Mouse (Mus musculus) CD8-positive naive resting alpha-beta T cell, adult 2 months (primary cell): Measurements from ENCODE around the gene Phactr1.

ENCODE experiments used
- DNase-seq, 2 experiments: peaks; one replicate each; pipeline ENCODE4 v3.0.0; 2022; ENCODE audit warnings: low read depth in 2 of 2, low spot score in 2 of 2

Phactr1 gene

DNA sequence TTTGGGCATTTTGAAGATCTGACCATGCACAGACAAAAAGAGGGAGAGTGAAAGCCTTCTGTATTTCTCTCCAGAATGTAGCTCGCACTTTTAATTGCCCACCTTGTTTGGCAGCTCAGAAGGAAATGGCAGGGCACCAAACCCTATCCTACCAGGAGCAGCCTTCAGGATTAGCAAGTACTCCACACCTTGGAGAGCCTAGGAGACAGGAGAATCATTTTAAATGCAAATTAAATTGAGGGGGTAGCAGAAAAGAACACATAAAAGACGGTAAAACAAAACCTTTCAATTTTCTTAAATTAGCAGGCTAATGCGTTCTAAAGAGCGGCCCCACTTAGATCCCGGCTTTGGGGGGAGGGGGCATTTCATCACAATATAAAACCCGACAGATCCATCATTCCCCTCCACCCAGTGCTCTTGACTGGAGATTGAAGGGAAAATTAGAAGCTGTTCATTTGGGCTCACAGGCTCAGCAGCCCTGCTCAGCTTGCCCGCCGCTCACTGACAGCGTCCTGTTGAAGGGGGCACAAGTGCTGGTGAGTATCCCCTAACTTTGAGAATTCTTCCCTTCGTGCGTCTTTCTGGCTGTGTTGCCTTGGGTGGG is at the start of gene Phactr1:
Gene Phactr1, plus strand, starts transcription at position 233 of the 604 bp plus-strand sequence.
- no peak for DNase-seq

DNA sequence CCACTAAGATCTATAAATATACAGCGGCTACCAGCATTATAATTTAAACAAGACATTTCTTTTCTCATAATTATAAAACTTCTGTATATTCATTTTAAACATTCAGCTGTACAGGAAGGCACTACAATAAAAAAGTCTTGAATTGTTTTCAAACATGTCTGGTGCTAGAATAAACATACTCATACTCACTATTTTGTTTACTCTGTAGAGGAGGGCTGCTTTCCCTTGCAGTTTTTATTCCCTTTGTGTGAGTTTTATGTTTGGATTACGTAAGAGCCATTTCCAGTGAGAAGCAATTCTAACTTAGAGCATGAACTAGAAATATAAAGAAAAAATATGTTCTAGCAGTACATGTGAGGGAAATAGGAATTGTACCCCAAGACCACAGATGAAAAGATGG is 45.5 kb upstream of the Phactr1 start:
- DNase-seq = no peak

DNA sequence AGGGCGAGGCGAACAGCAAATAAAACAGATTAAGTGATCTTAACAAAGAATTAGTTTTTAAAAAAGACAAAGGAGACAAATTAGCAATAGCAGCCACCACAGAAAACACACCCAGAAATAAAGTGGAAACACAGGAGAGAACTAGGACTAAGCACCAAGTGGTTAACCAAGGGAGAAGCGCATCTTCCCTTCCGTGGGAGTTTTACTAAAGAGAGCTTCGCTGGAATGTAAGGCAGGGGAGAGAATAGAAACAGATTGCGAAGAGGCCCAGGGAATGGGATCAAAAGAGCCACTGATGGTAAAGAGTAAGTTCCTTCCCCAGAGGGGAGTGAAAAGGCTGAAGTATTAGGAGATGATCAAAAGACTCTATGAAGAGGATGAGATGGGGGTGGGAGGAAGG is 30.2 kb upstream of the Phactr1 start:
- DNase-seq = no peak

DNA sequence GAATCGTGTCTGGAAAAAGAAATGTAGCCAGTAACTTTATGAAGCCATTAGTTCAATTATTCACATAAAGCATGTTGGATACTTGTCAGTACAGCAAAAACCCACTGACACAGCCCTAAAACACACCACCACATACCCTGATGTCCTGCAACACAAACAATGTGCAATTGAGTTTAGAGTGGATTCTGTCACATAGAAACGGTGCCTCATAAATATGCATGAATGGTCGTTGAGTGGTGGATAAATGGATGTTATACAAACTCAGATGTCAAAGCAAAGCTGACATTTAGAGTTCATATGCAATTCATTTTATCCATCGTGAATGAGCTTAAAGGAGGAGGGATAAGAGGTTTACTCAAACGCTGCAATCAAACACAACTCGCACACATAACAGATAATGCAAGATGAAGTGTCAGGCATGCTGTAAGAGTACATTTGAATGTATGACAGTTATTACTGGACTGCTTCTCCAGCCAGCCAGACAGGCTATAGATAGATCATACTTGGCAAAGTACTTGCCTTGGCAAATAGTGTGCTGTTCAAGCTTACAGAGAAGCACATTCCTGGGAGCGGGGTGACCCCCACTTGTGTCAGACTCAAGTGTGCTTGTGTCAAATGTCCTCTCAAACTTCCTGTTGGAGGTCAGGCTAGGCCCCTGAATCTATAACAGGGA is 23.6 kb upstream of the Phactr1 start:
- DNase-seq = no peak

DNA sequence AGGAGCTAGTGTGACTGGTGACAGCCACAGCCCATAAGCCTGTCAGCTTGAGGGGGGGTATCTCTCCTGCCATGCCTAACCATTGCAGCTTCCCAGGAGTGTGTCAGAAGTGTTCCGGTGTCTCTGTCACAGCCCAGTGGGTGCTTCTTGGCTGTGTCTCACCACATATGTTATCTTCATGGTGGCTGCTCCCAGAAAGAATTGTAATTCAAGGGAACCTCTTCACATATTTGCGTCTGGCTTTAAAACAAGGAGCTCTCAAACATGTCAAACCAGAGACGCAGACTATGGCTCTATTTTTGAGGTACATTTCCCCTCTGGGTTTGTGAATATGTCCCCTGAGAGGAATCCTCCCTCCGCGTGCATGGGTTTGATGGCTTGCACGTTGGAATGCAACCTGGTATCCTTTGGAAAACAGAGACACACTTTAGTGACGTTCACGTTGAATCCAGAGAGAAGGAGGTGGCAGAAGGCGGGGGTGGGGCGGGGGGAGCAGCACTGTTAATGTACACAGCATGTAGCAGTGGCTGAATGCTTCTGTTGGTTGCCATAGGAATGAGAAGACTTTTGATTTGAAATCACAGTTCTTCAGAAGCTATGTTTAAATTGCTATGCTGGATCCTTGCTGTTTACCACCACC is 8.7 kb upstream of the Phactr1 start:
- DNase-seq = no peak

DNA sequence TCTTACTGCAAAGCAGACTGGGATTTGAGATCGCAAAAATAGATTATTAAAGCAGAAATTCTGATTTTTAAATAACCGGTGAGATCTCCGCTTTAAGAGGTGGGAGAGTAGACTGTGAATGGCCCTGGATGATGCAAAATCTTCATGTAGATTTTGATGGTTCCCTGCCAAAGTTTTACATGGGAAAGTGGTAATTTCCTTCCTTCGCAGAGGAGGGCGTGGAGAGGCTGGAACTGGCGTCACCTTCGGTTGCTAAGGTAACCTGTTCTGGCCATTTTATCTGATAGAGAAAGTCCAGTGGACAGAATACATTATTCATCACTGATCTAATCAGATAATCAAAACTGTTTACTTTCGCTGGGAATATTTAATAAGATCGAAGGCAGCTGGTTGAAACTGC is 876 bp downstream of the Phactr1 start:
- no peak for DNase-seq

DNA sequence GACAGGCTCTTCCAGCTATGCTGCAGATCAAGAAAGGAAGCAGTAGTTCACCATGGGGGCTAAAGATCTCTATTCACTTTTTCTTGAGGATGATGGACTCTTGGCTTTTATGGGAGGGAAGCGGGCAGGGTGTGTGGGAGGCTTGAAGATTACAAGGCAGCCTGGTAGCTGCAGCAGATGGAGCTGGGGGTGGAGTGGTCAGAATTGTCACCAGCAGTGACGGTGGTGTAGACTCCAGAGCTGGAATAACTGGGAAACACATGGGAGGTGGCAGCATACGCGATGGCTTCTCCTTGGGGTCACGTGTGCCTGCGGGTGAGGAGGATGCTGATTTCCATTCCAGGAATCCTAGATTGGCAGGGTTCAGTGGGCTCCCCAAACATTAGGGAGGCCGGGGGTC is 3.8 kb downstream of the Phactr1 start:
- DNase-seq = no peak

DNA sequence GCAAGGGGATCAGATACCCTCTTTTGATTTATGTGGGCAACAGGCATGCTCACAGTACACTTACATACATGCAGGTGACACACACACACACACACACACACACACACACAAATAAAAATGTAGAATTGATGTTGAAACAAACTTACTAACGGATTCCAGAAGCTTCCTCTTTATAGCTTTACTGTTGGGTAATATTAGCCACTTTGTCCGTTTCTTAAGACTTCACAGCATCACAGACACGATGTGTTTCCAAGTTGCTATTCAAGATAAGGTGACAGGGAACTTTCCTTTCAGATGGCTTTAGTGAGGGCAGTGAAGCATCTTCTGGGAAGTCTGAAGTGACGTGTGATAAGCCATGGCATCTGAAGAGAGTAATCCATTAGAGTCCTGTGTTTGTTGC is 11.8 kb downstream of the Phactr1 start:
- no peak for DNase-seq

- no peak for DNase-seq
Measured at GRCm38 (mm10) chr13:42696641-42697040, 16.2 kb downstream of the Phactr1 start.

DNA sequence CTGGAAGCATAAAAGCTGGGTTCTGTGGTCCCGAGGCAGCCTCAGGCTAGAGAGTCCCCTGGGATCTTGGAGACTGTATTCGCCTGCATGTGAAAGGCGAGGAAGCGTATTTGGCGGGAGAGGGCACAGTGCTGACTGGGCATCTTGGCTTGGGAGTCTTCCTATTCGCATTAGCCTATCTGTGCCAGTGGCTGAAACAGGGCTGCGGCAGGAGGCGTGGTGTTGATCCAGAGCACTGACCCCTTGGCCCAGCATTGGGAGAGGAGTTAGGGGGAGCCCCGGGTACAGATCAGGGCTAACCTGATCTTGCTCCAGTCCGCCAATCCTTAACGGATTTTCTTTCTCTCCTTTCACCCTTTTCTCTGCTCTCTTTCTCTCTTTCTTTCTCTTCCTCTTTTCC is 28.7 kb downstream of the Phactr1 start:
- DNase-seq = no peak

DNA sequence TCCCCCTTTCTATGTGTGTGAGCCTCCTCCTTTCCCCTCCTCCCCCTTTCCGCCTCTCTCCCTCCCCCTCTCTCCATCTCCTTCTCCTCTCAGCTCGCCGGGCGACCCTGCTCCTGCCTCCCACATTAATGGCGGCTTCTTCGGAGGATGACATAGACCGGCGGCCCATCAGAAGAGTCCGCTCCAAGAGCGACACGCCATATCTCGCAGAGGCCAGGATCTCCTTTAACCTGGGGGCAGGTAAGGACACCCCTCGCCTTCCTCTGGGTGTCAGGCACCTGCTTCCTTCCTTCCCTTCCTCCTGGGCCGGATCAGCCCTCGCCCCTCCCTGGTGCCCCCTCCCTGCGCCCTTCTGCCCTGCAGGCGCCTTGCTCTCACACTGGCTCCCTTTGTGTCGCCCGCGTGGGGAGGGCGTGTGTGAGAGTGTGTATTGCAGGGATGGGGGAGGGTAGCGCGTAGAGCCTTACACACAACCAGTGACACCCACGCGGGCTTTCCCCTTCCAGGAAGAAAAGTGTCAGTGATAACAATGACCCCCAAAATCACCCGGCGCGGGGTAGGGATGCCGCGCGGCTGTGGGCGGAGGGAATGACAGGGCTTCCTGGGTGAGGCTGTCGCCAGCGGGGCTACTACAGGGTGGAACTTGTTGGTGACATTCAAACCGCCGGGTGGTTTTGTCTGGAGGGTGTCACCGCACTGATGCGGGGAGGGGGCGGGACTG is 29.3 kb downstream of the Phactr1 start:
- no peak for DNase-seq

- DNase-seq = no peak
Measured at GRCm38 (mm10) chr13:42711510-42711909, 31.1 kb downstream of the Phactr1 start.

- no peak for DNase-seq
Measured at GRCm38 (mm10) chr13:42719401-42719800, 39.0 kb downstream of the Phactr1 start.

DNA sequence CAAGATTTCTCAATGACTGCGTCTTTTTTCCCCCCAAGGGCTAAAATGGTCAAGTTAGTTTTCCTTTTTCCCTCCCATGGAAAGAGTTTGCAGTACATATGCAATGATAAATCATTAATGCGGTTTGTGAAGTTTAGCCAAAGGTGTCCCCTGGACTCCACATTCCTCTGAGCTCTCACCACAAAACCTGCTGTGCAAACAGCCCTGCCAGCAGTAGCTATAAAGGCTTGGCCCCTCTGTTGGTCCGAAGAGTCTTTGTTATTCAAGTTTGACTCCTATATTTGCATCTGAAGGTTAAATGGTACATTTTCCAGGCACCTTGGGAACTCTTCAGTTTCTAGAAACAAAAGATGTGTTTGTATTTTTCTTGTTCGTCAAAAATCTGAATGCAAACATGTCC is 39.7 kb downstream of the Phactr1 start:
- no peak for DNase-seq

DNA sequence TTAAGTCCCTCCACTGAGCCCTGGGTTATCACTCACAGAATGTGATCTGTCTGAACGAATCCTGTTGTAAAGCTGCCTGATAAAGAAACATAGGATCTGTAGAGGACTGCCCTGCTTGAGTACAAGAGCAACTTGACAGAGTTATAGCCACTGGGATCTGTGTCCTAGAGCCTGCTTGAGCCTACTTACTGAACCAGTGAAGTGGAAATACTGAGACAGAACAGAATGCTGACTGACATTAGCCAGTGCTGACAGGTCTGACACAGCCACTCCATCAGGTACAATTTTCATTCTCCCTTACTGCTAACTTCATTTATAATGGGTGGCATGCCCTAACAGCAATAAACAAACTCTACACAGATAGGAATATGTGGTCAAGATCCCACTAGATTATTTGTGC is 40.2 kb downstream of the Phactr1 start:
- no peak for DNase-seq

DNA sequence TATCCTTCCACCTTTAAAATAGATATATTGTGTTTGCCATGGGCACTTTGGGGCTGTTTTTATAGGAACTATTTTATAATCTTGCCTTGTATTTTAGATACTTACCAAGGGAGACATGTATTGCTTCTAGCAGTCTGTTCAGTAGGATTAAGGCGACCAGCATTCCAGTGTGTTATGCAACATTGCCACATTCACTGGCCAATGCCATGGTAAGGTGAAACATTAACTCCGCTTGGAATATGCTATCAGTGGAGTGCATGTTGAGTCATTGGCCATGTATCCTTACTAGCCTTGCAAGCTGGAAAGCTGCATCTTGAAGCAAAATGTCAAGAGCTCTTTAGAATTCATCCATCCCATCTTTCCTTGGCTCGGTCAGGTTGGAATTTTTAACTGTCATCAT is 43.6 kb downstream of the Phactr1 start:
- DNase-seq = no peak

- no peak for DNase-seq
Measured at GRCm38 (mm10) chr13:42725709-42726231, 45.3 kb downstream of the Phactr1 start.

GRCm38 (mm10) chr13:42737486-42737885 is 57.1 kb downstream of the Phactr1 start:
- DNase-seq = no peak

GRCm38 (mm10) chr13:42738152-42738551 is 57.7 kb downstream of the Phactr1 start:
- no peak for DNase-seq

- DNase-seq = no peak
Measured at GRCm38 (mm10) chr13:42742226-42742625, 61.8 kb downstream of the Phactr1 start.

GRCm38 (mm10) chr13:42744467-42744866 is 64.0 kb downstream of the Phactr1 start:
- no peak for DNase-seq
